Mouse (Mus musculus) liver, postnatal 0 days (tissue): ENCODE measurements around the gene Gstz1. TPM values are rescaled to one million over a fixed set of nuclear protein-coding genes. Genes with fewer than 3 reads are reported as not detected.

Source experiments
- ATAC-seq: fragments of 200-750 bp; cut with Nextera tagmentation; 2 replicates; pipeline ENCODE4 v1.8.0; 2017; ENCODE audit warnings: mild to moderate bottlenecking, moderate library complexity
- DNase-seq: peaks from one replicate; pipeline ENCODE4 v3.0.0-alpha.2; 2016
- H3K27ac ChIP-seq: fragments of 300-500 bp; sonication (generic); 2 replicates; pipeline ENCODE4 v1.5.1; 2014; ENCODE audit warnings: antibody characterized with exemption, moderate library complexity, mild to moderate bottlenecking, low read depth
- H3K27me3 ChIP-seq: fragments of 300-500 bp; sonication (generic); 2 replicates; pipeline ENCODE4 v1.6.1; 2014; ENCODE audit warnings: low read length, control low read depth, mixed read lengths; ENCODE audit not compliant: insufficient read depth
- H3K36me3 ChIP-seq: fragments of 300-500 bp; sonication (generic); replicated peaks from 2 replicates; pipeline ENCODE4 v1.6.1; 2014; ENCODE audit warnings: mild to moderate bottlenecking, control low read depth, low read length, moderate library complexity, mixed read lengths; ENCODE audit not compliant: insufficient read depth
- H3K4me1 ChIP-seq: fragments of 300-500 bp; sonication (generic); 2 replicates; pipeline ENCODE4 v1.6.1; 2014; ENCODE audit warnings: antibody characterized with exemption, mild to moderate bottlenecking, control low read depth; ENCODE audit not compliant: insufficient read depth
- H3K4me2 ChIP-seq: fragments of 300-500 bp; sonication (generic); 2 replicates; pipeline ENCODE4 v1.6.1; 2014; ENCODE audit warnings: low read depth, mild to moderate bottlenecking, low read length, moderate library complexity, mixed read lengths
- H3K4me3 ChIP-seq: fragments of 300-500 bp; sonication (generic); 2 replicates; pipeline ENCODE4 v1.5.1; 2014; ENCODE audit warnings: low read depth, low read length
- H3K9ac ChIP-seq: fragments of 300-500 bp; sonication (generic); replicated peaks from 2 replicates; pipeline ENCODE4 v1.6.1; 2014; ENCODE audit warnings: mild to moderate bottlenecking, moderate library complexity
- H3K9me3 ChIP-seq: fragments of 300-500 bp; sonication (generic); 2 replicates; pipeline ENCODE4 v1.6.1; 2016; ENCODE audit warnings: mild to moderate bottlenecking, control low read depth, low read length, mixed read lengths
- CTCF ChIP-seq: sonication (generic); IDR thresholded peaks from 2 replicates; pipeline ENCODE4 v1.5.1; 2016; ENCODE audit warnings: antibody characterized with exemption, low read depth
- EP300 ChIP-seq: IDR thresholded peaks from 2 replicates; pipeline ENCODE4 v1.6.1; 2016; ENCODE audit warnings: antibody characterized with exemption, low read depth, mild to moderate bottlenecking
- WGBS: fragments of 180-500 bp; shearing (Covaris S2); extraction: QIAGEN DNeasy Blood & Tissue Kit; methylation state at CpG from one replicate; pipeline ENCODE4 v1.1.7; 2014; ENCODE audit not compliant: insufficient replicate concordance; 5-methylcytosine and 5-hydroxymethylcytosine counted together
- polyA plus RNA-seq: library from polyadenylated mRNA; unstranded; fragments of >200 nt; fragmentation: Nextera tagmentation; extraction: Ambion mirVana; gene quantifications from 2 replicates; pipeline ENCODE4 v1.2.1, GENCODE M21; 2015

The Gstz1 gene
- polyA plus RNA-seq, 1 experiment from 2014 or later: 257 TPM

GRCm38 (mm10) chr12:87121918-87122589 lies 24.9 kb upstream of the Gstz1 start:
- H3K36me3 ChIP-seq: peaks cover 19% of the 10 kb centered on the region
- WGBS: 64% methylated on average over 4 of the region's 4 CpGs
- H3K27me3 ChIP-seq: no peaks in the 10 kb centered on the region
- no peak overlapping the region for H3K4me3 ChIP-seq
- H3K9ac ChIP-seq: no peak overlapping the region
- DNase-seq: no peak
- no peaks in the 10 kb centered on the region for H3K9me3 ChIP-seq
- no peak overlapping the region for H3K27ac ChIP-seq
- H3K4me1 ChIP-seq: no peaks in the 10 kb centered on the region
- peak; percentile 61 for ATAC-seq
- H3K4me2 ChIP-seq: no peak overlapping the region
- TF ChIP-seq EP300 (peak; percentile 42; the same call in 1 of the 2 replicates), CTCF (no peak)

GRCm38 (mm10) chr12:87127256-87127655 lies 19.7 kb upstream of the Gstz1 start:
- H3K27ac ChIP-seq: no peak overlapping the region
- ATAC-seq (no peak), DNase-seq (no peak)
- H3K4me3 ChIP-seq: no peak overlapping the region
- no peaks in the 10 kb centered on the region for H3K9me3 ChIP-seq
- TF ChIP-seq CTCF (no peak), EP300 (no peak)
- H3K9ac ChIP-seq: no peak overlapping the region
- no peak overlapping the region for H3K4me2 ChIP-seq
- no peaks in the 10 kb centered on the region for H3K27me3 ChIP-seq
- peaks cover 13% of the 10 kb centered on the region for H3K36me3 ChIP-seq
- H3K4me1 ChIP-seq: no peaks in the 10 kb centered on the region
- 77% methylated on average over 4 of the region's 4 CpGs for WGBS

- Histone ChIP-seq H3K36me3 (0 out of 2 replicates have a peak, but pooled peaks cover 2% of the 10 kb centered on the region), H3K4me3 (no peak overlapping the region), H3K4me2 (no peak overlapping the region), H3K9ac (no peak overlapping the region), H3K4me1 (no peaks in the 10 kb centered on the region), H3K27ac (no peak overlapping the region), H3K9me3 (no peaks in the 10 kb centered on the region), H3K27me3 (no peaks in the 10 kb centered on the region)
- no peak for TF ChIP-seq CTCF
- no peak for TF ChIP-seq EP300
- DNase-seq: no peak
- 85% methylated on average over 4 of the region's 4 CpGs for WGBS
- no peak for ATAC-seq
These were observed 16.7 kb upstream of the Gstz1 start for GRCm38 (mm10) chr12:87130224-87130623.

- 75% methylated on average over 2 of the region's 2 CpGs for WGBS
- TF ChIP-seq CTCF: no peak
- TF ChIP-seq EP300: no peak
- Histone ChIP-seq H3K9me3 (no peaks in the 10 kb centered on the region), H3K4me3 (no peak overlapping the region), H3K4me1 (no peaks in the 10 kb centered on the region), H3K27ac (no peak overlapping the region), H3K36me3 (0 out of 2 replicates have a peak, but pooled peaks cover 2% of the 10 kb centered on the region), H3K4me2 (no peak overlapping the region), H3K27me3 (no peaks in the 10 kb centered on the region), H3K9ac (no peak overlapping the region)
- no peak for DNase-seq
- no peak for ATAC-seq
These were observed 15.8 kb upstream of the Gstz1 start for GRCm38 (mm10) chr12:87131181-87131580.

- Histone ChIP-seq H3K9ac (no peak overlapping the region), H3K27me3 (no peaks in the 10 kb centered on the region), H3K4me3 (no peak overlapping the region), H3K27ac (no peak overlapping the region), H3K36me3 (0 out of 2 replicates have a peak, but pooled peaks cover 2% of the 10 kb centered on the region), H3K9me3 (no peaks in the 10 kb centered on the region), H3K4me1 (no peaks in the 10 kb centered on the region), H3K4me2 (no peak overlapping the region)
- TF ChIP-seq EP300: no peak
- peak; percentile 72 for TF ChIP-seq CTCF
- DNase-seq (peak; percentile 49), ATAC-seq (peak; percentile 17; the same call in 1 of the 2 replicates)
- WGBS: 54% methylated on average over 3 of the region's 3 CpGs
These were observed 15.3 kb upstream of the Gstz1 start for GRCm38 (mm10) chr12:87131619-87132018.

- no peak overlapping the region for H3K27ac ChIP-seq
- no peaks in the 10 kb centered on the region for H3K4me1 ChIP-seq
- H3K9me3 ChIP-seq: no peaks in the 10 kb centered on the region
- peaks cover 3% of the 10 kb centered on the region; the same call in 1 of the 2 replicates for H3K36me3 ChIP-seq
- no peak for TF ChIP-seq EP300
- TF ChIP-seq CTCF: no peak
- ATAC-seq (no peak), DNase-seq (no peak)
- no peaks in the 10 kb centered on the region for H3K27me3 ChIP-seq
- H3K4me3 ChIP-seq: no peak overlapping the region
- H3K9ac ChIP-seq: no peak overlapping the region
- no peak overlapping the region for H3K4me2 ChIP-seq
- 57% methylated on average over 6 of the region's 6 CpGs for whole genome bisulfite sequencing
These were observed 14.8 kb upstream of the Gstz1 start for GRCm38 (mm10) chr12:87132210-87132609.

- ATAC-seq: no peak
- 77% methylated on average over 9 of the region's 9 CpGs for WGBS
These were observed 14.2 kb upstream of the Gstz1 start for GRCm38 (mm10) chr12:87132784-87133183.

More at GRCm38 (mm10) chr12:87132784-87133183, 14.2 kb upstream of the Gstz1 start:
- TF ChIP-seq CTCF: no peak
- TF ChIP-seq EP300: no peak
- H3K36me3 ChIP-seq: peaks cover 8% of the 10 kb centered on the region; the same call in 1 of the 2 replicates
- H3K27ac ChIP-seq: no peak overlapping the region
- no peak for DNase-seq
- no peaks in the 10 kb centered on the region for H3K4me1 ChIP-seq
- H3K4me2 ChIP-seq: no peak overlapping the region
- H3K4me3 ChIP-seq: no peak overlapping the region
- no peak overlapping the region for H3K9ac ChIP-seq
- H3K27me3 ChIP-seq: no peaks in the 10 kb centered on the region
- no peaks in the 10 kb centered on the region for H3K9me3 ChIP-seq
